Mouse (Mus musculus): Measurements from ENCODE around the gene P4ha1. TPM values are rescaled to one million over a fixed set of nuclear protein-coding genes. Genes with fewer than 3 reads are reported as not detected.
A peak's percentile ranks its signal among the peaks of the same experiment; 100 is the strongest.
"Not testable (repeated sequence)": the region's sequence is repeated elsewhere in the genome, so short reads cannot be mapped to it uniquely, and the experiment has no call there.

P4ha1 gene
- polyA plus RNA-seq, 1 experiment from 2014 or later: 72.9 TPM

GRCm38 (mm10) chr10:59379927-59380326 lies 56.8 kb downstream of the P4ha1 start:
- H3K9me3 ChIP-seq: no peaks in the 10 kb centered on the region
- no peak for ATAC-seq (ENCODE audit: insufficient read depth, low FRiP score, low read depth)
- WGBS: 28% methylated on average over 3 of the region's 3 CpGs
- H3K4me1 ChIP-seq: no peaks in the 10 kb centered on the region
- H3K27me3 ChIP-seq (replicated peaks): no peaks in the 10 kb centered on the region
- H3K4me2 ChIP-seq: no peak overlapping the region
- no peak overlapping the region for H3K4me3 ChIP-seq (replicated peaks)
- no peak overlapping the region for H3K27ac ChIP-seq
- H3K36me3 ChIP-seq: no peaks in the 10 kb centered on the region
- no peak overlapping the region for H3K9ac ChIP-seq

- Histone ChIP-seq H3K36me3 (no peaks in the 10 kb centered on the region), H3K4me1 (no peaks in the 10 kb centered on the region), H3K4me2 (no peak overlapping the region), H3K4me3 (replicated peaks) (no peak overlapping the region), H3K27me3 (replicated peaks) (no peaks in the 10 kb centered on the region), H3K9ac (no peak overlapping the region), H3K9me3 (no peaks in the 10 kb centered on the region), H3K27ac (no peak overlapping the region)
- 0 out of 2 replicates have a peak, but pooled peaks have one; percentile 22 for ATAC-seq (ENCODE audit: insufficient read depth, low FRiP score, low read depth)
- WGBS: 55% methylated on average over 2 of the region's 2 CpGs
These were observed 57.3 kb downstream of the P4ha1 start for GRCm38 (mm10) chr10:59380411-59380821.

- ATAC-seq (ENCODE audit: insufficient read depth, low FRiP score, low read depth); H3K27me3 ChIP-seq (replicated peaks); H3K4me2 ChIP-seq; H3K4me3 ChIP-seq (replicated peaks); H3K36me3 ChIP-seq; H3K9me3 ChIP-seq; H3K27ac ChIP-seq; H3K4me1 ChIP-seq; H3K9ac ChIP-seq: not testable (repeated sequence)
- 85% methylated on average over 7 of the region's 10 CpGs for WGBS
These were observed 58.5 kb downstream of the P4ha1 start for GRCm38 (mm10) chr10:59381563-59381962.

GRCm38 (mm10) chr10:59386951-59387350 lies 63.9 kb downstream of the P4ha1 start:
- Histone ChIP-seq H3K36me3 (no peaks in the 10 kb centered on the region), H3K4me1 (no peaks in the 10 kb centered on the region), H3K4me3 (replicated peaks) (no peak overlapping the region), H3K27ac (no peak overlapping the region), H3K9me3 (no peaks in the 10 kb centered on the region), H3K9ac (no peak overlapping the region), H3K4me2 (no peak overlapping the region), H3K27me3 (replicated peaks) (no peaks in the 10 kb centered on the region)
- no peak for ATAC-seq (ENCODE audit: insufficient read depth, low FRiP score, low read depth)
- WGBS: 90% methylated on average over 8 of the region's 8 CpGs

GRCm38 (mm10) chr10:59389652-59390051 lies 66.6 kb downstream of the P4ha1 start:
- no peak for ATAC-seq (ENCODE audit: insufficient read depth, low FRiP score, low read depth)
- Histone ChIP-seq H3K4me3 (replicated peaks) (no peak overlapping the region), H3K9ac (no peak overlapping the region), H3K27me3 (replicated peaks) (no peaks in the 10 kb centered on the region), H3K27ac (no peak overlapping the region), H3K36me3 (no peaks in the 10 kb centered on the region), H3K4me2 (no peak overlapping the region), H3K9me3 (no peaks in the 10 kb centered on the region), H3K4me1 (no peaks in the 10 kb centered on the region)
- 90% methylated on average over 3 of the region's 3 CpGs for WGBS

- no peak for ATAC-seq (ENCODE audit: insufficient read depth, low FRiP score, low read depth)
- Histone ChIP-seq H3K27ac (no peak overlapping the region), H3K27me3 (replicated peaks) (no peaks in the 10 kb centered on the region), H3K4me1 (no peaks in the 10 kb centered on the region), H3K4me2 (no peak overlapping the region), H3K4me3 (replicated peaks) (no peak overlapping the region), H3K9me3 (no peaks in the 10 kb centered on the region), H3K36me3 (no peaks in the 10 kb centered on the region), H3K9ac (no peak overlapping the region)
- 36% methylated on average over 4 of the region's 4 CpGs for WGBS
These were observed 68.8 kb downstream of the P4ha1 start for GRCm38 (mm10) chr10:59391907-59392306.

GRCm38 (mm10) chr10:59395461-59395860 lies 72.4 kb downstream of the P4ha1 start, which contains the start of gene Gm10273:
TSS of gene Gm10273 (plus strand) at chr10:59395632.
- not testable (repeated sequence) for H3K27me3 ChIP-seq (replicated peaks); H3K9ac ChIP-seq; H3K4me2 ChIP-seq; ATAC-seq (ENCODE audit: insufficient read depth, low FRiP score, low read depth); H3K9me3 ChIP-seq; H3K4me1 ChIP-seq; H3K36me3 ChIP-seq; H3K27ac ChIP-seq; H3K4me3 ChIP-seq (replicated peaks)
- 93% methylated on average over 12 of the region's 25 CpGs for WGBS

GRCm38 (mm10) chr10:59402899-59403792 lies 80.0 kb downstream of the P4ha1 start, which contains the start of gene Pla2g12b:
TSS of gene Pla2g12b (plus strand) at chr10:59403660.
- H3K27me3 ChIP-seq (replicated peaks): no peaks in the 10 kb centered on the region
- peak within 1 kb of the TSS; percentile 40; the same call in 1 of the 2 replicates for H3K27ac ChIP-seq
- WGBS: 53% methylated on average over 21 of the region's 21 CpGs
- no peaks in the 10 kb centered on the region for H3K36me3 ChIP-seq
- H3K4me1 ChIP-seq: no peaks in the 10 kb centered on the region
- no peaks in the 10 kb centered on the region for H3K9me3 ChIP-seq
- peak within 1 kb of the TSS; percentile 8; the same call in 1 of the 2 replicates for H3K4me3 ChIP-seq (replicated peaks)
- peak within 1 kb of the TSS; percentile 10; the same call in 1 of the 2 replicates for H3K4me2 ChIP-seq
- ATAC-seq (ENCODE audit: insufficient read depth, low FRiP score, low read depth): peak; percentile 82
- H3K9ac ChIP-seq: no peak within 1 kb of the TSS

GRCm38 (mm10) chr10:59403793-59404149 lies 80.7 kb downstream of the P4ha1 start:
- 0 out of 2 replicates have a peak, but pooled peaks have one; percentile 17 for ATAC-seq (ENCODE audit: insufficient read depth, low FRiP score, low read depth)
- Histone ChIP-seq H3K4me3 (replicated peaks) (0 out of 2 replicates have a peak overlapping the region, but pooled peaks have one; percentile 8), H3K4me2 (peak overlapping the region; percentile 2; the same call in 1 of the 2 replicates), H3K27ac (no peak overlapping the region), H3K4me1 (no peaks in the 10 kb centered on the region), H3K9ac (no peak overlapping the region), H3K27me3 (replicated peaks) (no peaks in the 10 kb centered on the region), H3K9me3 (no peaks in the 10 kb centered on the region), H3K36me3 (no peaks in the 10 kb centered on the region)
- WGBS: 62% methylated on average over 10 of the region's 10 CpGs

- 42% methylated on average over 6 of the region's 6 CpGs for WGBS
- H3K4me1 ChIP-seq: no peaks in the 10 kb centered on the region
- no peaks in the 10 kb centered on the region for H3K27me3 ChIP-seq (replicated peaks)
- H3K27ac ChIP-seq: no peak overlapping the region
- no peaks in the 10 kb centered on the region for H3K36me3 ChIP-seq
- no peaks in the 10 kb centered on the region for H3K9me3 ChIP-seq
- no peak for ATAC-seq (ENCODE audit: insufficient read depth, low FRiP score, low read depth)
- no peak overlapping the region for H3K4me3 ChIP-seq (replicated peaks)
- no peak overlapping the region for H3K9ac ChIP-seq
- H3K4me2 ChIP-seq: no peak overlapping the region
These were observed 85.4 kb downstream of the P4ha1 start for GRCm38 (mm10) chr10:59408499-59408898.

GRCm38 (mm10) chr10:59410264-59410663 lies 87.2 kb downstream of the P4ha1 start:
- 63% methylated on average over 12 of the region's 12 CpGs for WGBS
- H3K36me3 ChIP-seq: no peaks in the 10 kb centered on the region

GRCm38 (mm10) chr10:59413711-59414110 lies 90.6 kb downstream of the P4ha1 start:
- no peaks in the 10 kb centered on the region for H3K9me3 ChIP-seq
- no peak overlapping the region for H3K4me3 ChIP-seq (replicated peaks)
- H3K36me3 ChIP-seq: no peaks in the 10 kb centered on the region
- ATAC-seq (ENCODE audit: insufficient read depth, low FRiP score, low read depth): no peak
- no peaks in the 10 kb centered on the region for H3K27me3 ChIP-seq (replicated peaks)
- no peak overlapping the region for H3K27ac ChIP-seq
- H3K4me1 ChIP-seq: no peaks in the 10 kb centered on the region
- H3K4me2 ChIP-seq: no peak overlapping the region
- 91% methylated on average over 4 of the region's 4 CpGs for WGBS
- H3K9ac ChIP-seq: no peak overlapping the region

More at GRCm38 (mm10) chr10:59410264-59410663, 87.2 kb downstream of the P4ha1 start:
- no peaks in the 10 kb centered on the region for H3K9me3 ChIP-seq
- no peaks in the 10 kb centered on the region for H3K4me1 ChIP-seq
- ATAC-seq (ENCODE audit: insufficient read depth, low FRiP score, low read depth): no peak
- H3K27me3 ChIP-seq (replicated peaks): no peaks in the 10 kb centered on the region
- no peak overlapping the region for H3K4me2 ChIP-seq
- no peak overlapping the region for H3K27ac ChIP-seq
- no peak overlapping the region for H3K4me3 ChIP-seq (replicated peaks)
- H3K9ac ChIP-seq: no peak overlapping the region

Measured in stomach, embryonic 15.5 days (tissue).